Mouse (Mus musculus): ENCODE results near the gene Rnf213.

The Rnf213 gene

GRCm38 (mm10) chr11:119438776-119439175 lies 45.9 kb downstream of the Rnf213 start:
- no peak for DNase-seq

- DNase-seq = peak; percentile 44
These were observed 49.3 kb downstream of the Rnf213 start for GRCm38 (mm10) chr11:119442199-119442598.

- no peak for DNase-seq
These were observed 50.5 kb downstream of the Rnf213 start for GRCm38 (mm10) chr11:119443442-119443841.

- no peak for DNase-seq
These were observed 63.2 kb downstream of the Rnf213 start for GRCm38 (mm10) chr11:119456097-119456496.

- no peak for DNase-seq
These were observed 85.0 kb downstream of the Rnf213 start for GRCm38 (mm10) chr11:119477876-119478275.

- DNase-seq = peak; percentile 99
These were observed 98.2 kb downstream of the Rnf213 start, which contains the start of gene Endov for GRCm38 (mm10) chr11:119490861-119491689. Gene Endov, plus strand, starts transcription at chr11:119491347.

GRCm38 (mm10) chr11:119491690-119492087 lies 98.8 kb downstream of the Rnf213 start:
- no peak for DNase-seq

GRCm38 (mm10) chr11:119492830-119493229 lies 99.9 kb downstream of the Rnf213 start:
- no peak for DNase-seq

GRCm38 (mm10) chr11:119493516-119493915 lies 100.6 kb downstream of the Rnf213 start:
- no peak for DNase-seq

- no peak for DNase-seq
These were observed 103.2 kb downstream of the Rnf213 start for GRCm38 (mm10) chr11:119496147-119496546.

- no peak for DNase-seq
These were observed 104.6 kb downstream of the Rnf213 start for GRCm38 (mm10) chr11:119497451-119497850.

- DNase-seq = no peak
These were observed 106.4 kb downstream of the Rnf213 start for GRCm38 (mm10) chr11:119499297-119499696.

GRCm38 (mm10) chr11:119500011-119500410 lies 107.1 kb downstream of the Rnf213 start:
- DNase-seq = no peak

GRCm38 (mm10) chr11:119503675-119504074 lies 110.8 kb downstream of the Rnf213 start:
- DNase-seq = peak; percentile 70

GRCm38 (mm10) chr11:119506386-119506785 lies 113.5 kb downstream of the Rnf213 start:
- DNase-seq = no peak

- no peak for DNase-seq
These were observed 114.9 kb downstream of the Rnf213 start for GRCm38 (mm10) chr11:119507772-119508171.

- DNase-seq = no peak
These were observed 116.4 kb downstream of the Rnf213 start for GRCm38 (mm10) chr11:119509165-119509776.

- no peak for DNase-seq
These were observed 120.2 kb downstream of the Rnf213 start for GRCm38 (mm10) chr11:119513038-119513659.

GRCm38 (mm10) chr11:119514108-119514860 lies 121.4 kb downstream of the Rnf213 start:
- DNase-seq = no peak

GRCm38 (mm10) chr11:119514967-119515636 lies 122.2 kb downstream of the Rnf213 start:
- DNase-seq = no peak

- no peak for DNase-seq
These were observed 123.2 kb downstream of the Rnf213 start for GRCm38 (mm10) chr11:119515823-119516676.

All from thymus, postnatal 14 days (tissue).